Mouse (Mus musculus) cerebellum, adult 18-20 months (tissue): ENCODE data around the gene Fndc8.
A peak's percentile ranks its signal among the peaks of the same experiment; 100 is the strongest.

Experiments
- DNase-seq, 2 experiments: peaks; one replicate each; pipeline ENCODE4 v3.0.0; 2021

Gene Fndc8

GRCm38 (mm10) chr11:82870173-82871030 is 21.5 kb upstream of the Fndc8 start:
- DNase-seq: no peak

- peak; percentile 92 to 98 for DNase-seq
Measured at GRCm38 (mm10) chr11:82871031-82871446, 20.9 kb upstream of the Fndc8 start, which contains the start of gene Rffl. Gene Rffl (minus strand): TSS chr11:82871210.

- no peak for DNase-seq
Measured at GRCm38 (mm10) chr11:82874924-82875323, 17.0 kb upstream of the Fndc8 start.

- DNase-seq: no peak
Measured at GRCm38 (mm10) chr11:82875631-82876030, 16.3 kb upstream of the Fndc8 start.

GRCm38 (mm10) chr11:82877726-82878344 is 14.1 kb upstream of the Fndc8 start:
- no peak for DNase-seq

GRCm38 (mm10) chr11:82883180-82883579 is 8.7 kb upstream of the Fndc8 start:
- no peak for DNase-seq

- DNase-seq: no peak
Measured at GRCm38 (mm10) chr11:82886559-82886958, 5.4 kb upstream of the Fndc8 start.

- peak; percentile 17 to 22 for DNase-seq
Measured at GRCm38 (mm10) chr11:82888491-82888946, 3.4 kb upstream of the Fndc8 start.

- DNase-seq: peak; percentile 41 to 45
Measured at GRCm38 (mm10) chr11:82889524-82890341, 2.2 kb upstream of the Fndc8 start.

GRCm38 (mm10) chr11:82890342-82890762 is 1.6 kb upstream of the Fndc8 start, which contains the start of gene Rad51d:
Gene Rad51d (minus strand): TSS chr11:82890614.
- peak; percentile 95 to 97 for DNase-seq

GRCm38 (mm10) chr11:82897478-82897877 is 5.6 kb downstream of the Fndc8 start:
- no peak for DNase-seq

- no peak for DNase-seq
Measured at GRCm38 (mm10) chr11:82899720-82900119, 7.8 kb downstream of the Fndc8 start.

- peak; percentile 54 to 60 for DNase-seq
Measured at GRCm38 (mm10) chr11:82901606-82902310, 9.8 kb downstream of the Fndc8 start.

- no peak for DNase-seq
Measured at GRCm38 (mm10) chr11:82904952-82905351, 13.0 kb downstream of the Fndc8 start.

GRCm38 (mm10) chr11:82905816-82906215 is 13.9 kb downstream of the Fndc8 start:
- DNase-seq: no peak

- peak; percentile 90 to 96 for DNase-seq
Measured at GRCm38 (mm10) chr11:82907651-82908607, 16.0 kb downstream of the Fndc8 start, which contains the start of gene Nle1. Gene Nle1 (minus strand): TSS chr11:82908411.

GRCm38 (mm10) chr11:82908608-82908989 is 16.7 kb downstream of the Fndc8 start:
- DNase-seq: no peak

- DNase-seq: no peak
Measured at GRCm38 (mm10) chr11:82910250-82910649, 18.3 kb downstream of the Fndc8 start, which contains the start of gene Unc45b. Gene Unc45b (plus strand): TSS chr11:82910550.

- no peak for DNase-seq
Measured at GRCm38 (mm10) chr11:82910679-82911389, 18.9 kb downstream of the Fndc8 start.

- DNase-seq: peak; percentile 76 to 85
Measured at GRCm38 (mm10) chr11:82914711-82915352, 22.9 kb downstream of the Fndc8 start.
